Mouse (Mus musculus) G1E (cell line): ENCODE data around the gene Clic4.

Source experiments
- CTCF ChIP-seq: IDR thresholded peaks from 2 replicates; pipeline ENCODE4 v1.5.1; 2012; ENCODE audit warnings: low read depth, low read length, inconsistent platforms, mixed read lengths
- TAL1 ChIP-seq: conservative IDR thresholded peaks from 2 replicates; pipeline ENCODE4 v1.6.1; 2012; ENCODE audit warnings: low read depth, low read length, inconsistent platforms, mixed read lengths

DNA sequence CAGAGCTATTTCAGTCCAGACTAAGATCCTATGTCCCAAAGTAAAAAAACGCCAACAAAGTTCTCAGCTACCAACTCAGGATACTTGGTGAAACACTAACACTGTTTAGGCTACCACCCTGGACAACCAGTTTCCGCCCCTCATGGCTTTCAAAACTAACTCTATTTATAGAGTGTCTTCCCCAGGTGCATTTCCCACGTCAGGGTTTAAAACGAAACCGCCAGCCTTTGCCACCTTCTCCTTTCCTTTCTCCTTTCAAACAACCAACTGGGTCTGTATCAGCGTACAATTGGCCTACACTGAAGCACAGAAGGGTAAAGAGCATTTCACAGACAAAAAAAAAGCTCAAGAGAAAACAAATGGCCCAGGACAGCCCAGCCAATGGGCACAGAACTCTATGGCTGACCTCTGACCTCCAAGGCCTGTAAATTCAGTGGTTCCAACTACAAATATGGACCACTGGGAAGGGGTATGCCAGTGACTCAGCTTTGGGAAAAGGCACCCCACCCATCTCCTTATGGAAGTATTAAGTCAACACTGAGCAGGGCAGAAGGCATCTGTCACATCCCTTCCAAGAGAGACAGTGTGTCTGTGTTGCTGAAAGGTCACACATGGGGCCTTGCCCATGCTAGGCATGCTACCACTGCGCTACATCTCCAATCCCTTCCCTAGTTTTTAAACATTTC lies 2.8 kb downstream of the Clic4 start:
- no peak for TF ChIP-seq CTCF
- TF ChIP-seq TAL1, result no peak
